Mouse (Mus musculus) stomach, embryonic 16.5 days (tissue): ENCODE data around the gene Ackr4. TPM values are rescaled to one million over a fixed set of nuclear protein-coding genes. Genes with fewer than 3 reads are reported as not detected.

Experiments used
- ATAC-seq: fragments of 200-750 bp; cut with Nextera tagmentation; 2 replicates; pipeline ENCODE4 v1.8.0; 2017; ENCODE audit warnings: moderate number of reproducible peaks, moderate TSS enrichment; ENCODE audit not compliant: insufficient read depth, low FRiP score
- H3K27ac ChIP-seq: fragments of 300-500 bp; sonication (generic); 2 replicates; pipeline ENCODE4 v1.5.1; 2014; ENCODE audit warnings: low read length
- H3K27me3 ChIP-seq: fragments of 300-500 bp; sonication (generic); 2 replicates; pipeline ENCODE4 v1.6.1; 2014; ENCODE audit warnings: low read length, control low read depth, mixed read lengths; ENCODE audit not compliant: control insufficient read depth, insufficient read depth
- H3K36me3 ChIP-seq: fragments of 300-500 bp; sonication (generic); 2 replicates; pipeline ENCODE4 v1.6.1; 2014; ENCODE audit warnings: low read length; ENCODE audit not compliant: control insufficient read depth, insufficient read depth
- H3K4me1 ChIP-seq: fragments of 300-500 bp; sonication (generic); 2 replicates; pipeline ENCODE4 v1.6.1; 2014; ENCODE audit warnings: low read length, control low read depth, mixed read lengths; ENCODE audit not compliant: control insufficient read depth, insufficient read depth
- H3K4me2 ChIP-seq: fragments of 300-500 bp; sonication (generic); 2 replicates; pipeline ENCODE4 v1.6.1; 2014; ENCODE audit warnings: low read depth, low read length, mixed read lengths
- H3K4me3 ChIP-seq: fragments of 300-500 bp; sonication (generic); replicated peaks from 2 replicates; pipeline ENCODE4 v1.5.1; 2014; ENCODE audit warnings: mild to moderate bottlenecking, low read length
- H3K9ac ChIP-seq: fragments of 300-500 bp; sonication (generic); 2 replicates; pipeline ENCODE4 v1.6.1; 2014; ENCODE audit warnings: low read length
- H3K9me3 ChIP-seq: fragments of 300-500 bp; sonication (generic); replicated peaks from 2 replicates; pipeline ENCODE4 v1.6.1; 2016; ENCODE audit warnings: low read length, control low read depth; ENCODE audit not compliant: control insufficient read depth
- WGBS: fragments of 180-500 bp; shearing (Covaris S2); extraction: QIAGEN DNeasy Blood & Tissue Kit; methylation state at CpG from one replicate; pipeline ENCODE4 v1.1.7; 2014; 5-methylcytosine and 5-hydroxymethylcytosine counted together
- polyA plus RNA-seq: library from polyadenylated mRNA; unstranded; fragments of >200 nt; fragmentation: Nextera tagmentation; extraction: Ambion mirVana; gene quantifications from 2 replicates; pipeline ENCODE4 v1.2.1, GENCODE M21; 2015

The Ackr4 gene
- polyA plus RNA-seq, 1 experiment from 2014 or later: 4.9 TPM

GRCm38 (mm10) chr9:104155100-104155715 lies 28.5 kb upstream of the Ackr4 start:
- Histone ChIP-seq H3K27ac (peak overlapping the region; percentile 51; the same call in 1 of the 2 replicates), H3K36me3 (peaks cover 47% of the 10 kb centered on the region), H3K4me2 (no peak overlapping the region), H3K4me3 (no peak overlapping the region), H3K27me3 (no peaks in the 10 kb centered on the region), H3K4me1 (no peaks in the 10 kb centered on the region), H3K9ac (no peak overlapping the region), H3K9me3 (no peaks in the 10 kb centered on the region)
- WGBS: 92% methylated on average over 14 of the region's 14 CpGs
- peak; percentile 77; the same call in 1 of the 2 replicates for ATAC-seq

- H3K27ac ChIP-seq: no peak overlapping the region
- H3K36me3 ChIP-seq: peaks cover 30% of the 10 kb centered on the region; the same call in 1 of the 2 replicates
- no peaks in the 10 kb centered on the region for H3K27me3 ChIP-seq
- no peaks in the 10 kb centered on the region for H3K9me3 ChIP-seq
- no peaks in the 10 kb centered on the region for H3K4me1 ChIP-seq
- no peak overlapping the region for H3K9ac ChIP-seq
- H3K4me2 ChIP-seq: no peak overlapping the region
- 91% methylated on average over 7 of the region's 7 CpGs for WGBS
- ATAC-seq: no peak
- no peak overlapping the region for H3K4me3 ChIP-seq
These were observed 25.4 kb upstream of the Ackr4 start for GRCm38 (mm10) chr9:104152121-104152520.

GRCm38 (mm10) chr9:104148969-104149368 lies 22.2 kb upstream of the Ackr4 start:
- Histone ChIP-seq H3K9ac (no peak overlapping the region), H3K27ac (no peak overlapping the region), H3K4me2 (no peak overlapping the region), H3K36me3 (peaks cover 10% of the 10 kb centered on the region; the same call in 1 of the 2 replicates), H3K4me1 (no peaks in the 10 kb centered on the region), H3K27me3 (no peaks in the 10 kb centered on the region), H3K9me3 (no peaks in the 10 kb centered on the region), H3K4me3 (no peak overlapping the region)
- ATAC-seq: no peak
- WGBS: 85% methylated on average over 7 of the region's 7 CpGs

- H3K36me3 ChIP-seq: peaks cover 7% of the 10 kb centered on the region; the same call in 1 of the 2 replicates
- 73% methylated on average over 7 of the region's 7 CpGs for WGBS
- no peaks in the 10 kb centered on the region for H3K4me1 ChIP-seq
- H3K9me3 ChIP-seq: no peaks in the 10 kb centered on the region
- no peak overlapping the region for H3K9ac ChIP-seq
- H3K27me3 ChIP-seq: no peaks in the 10 kb centered on the region
- no peak overlapping the region for H3K4me2 ChIP-seq
- ATAC-seq: no peak
- no peak overlapping the region for H3K4me3 ChIP-seq
- no peak overlapping the region for H3K27ac ChIP-seq
These were observed 19.9 kb upstream of the Ackr4 start for GRCm38 (mm10) chr9:104146683-104147082.

GRCm38 (mm10) chr9:104144314-104144996 lies 17.7 kb upstream of the Ackr4 start:
- Histone ChIP-seq H3K4me3 (no peak overlapping the region), H3K4me2 (no peak overlapping the region), H3K36me3 (no peaks in the 10 kb centered on the region), H3K27ac (no peak overlapping the region), H3K27me3 (no peaks in the 10 kb centered on the region), H3K9ac (no peak overlapping the region), H3K4me1 (no peaks in the 10 kb centered on the region), H3K9me3 (no peaks in the 10 kb centered on the region)
- no peak for ATAC-seq
- 84% methylated on average over 8 of the region's 8 CpGs for WGBS

- Histone ChIP-seq H3K4me3 (no peak overlapping the region), H3K9ac (no peak overlapping the region), H3K9me3 (no peaks in the 10 kb centered on the region), H3K27me3 (no peaks in the 10 kb centered on the region), H3K4me1 (no peaks in the 10 kb centered on the region), H3K36me3 (no peaks in the 10 kb centered on the region), H3K4me2 (no peak overlapping the region), H3K27ac (no peak overlapping the region)
- ATAC-seq: no peak
- WGBS: 63% methylated on average over 14 of the region's 14 CpGs
These were observed 16.1 kb upstream of the Ackr4 start for GRCm38 (mm10) chr9:104142805-104143204.

- H3K36me3 ChIP-seq: no peaks in the 10 kb centered on the region
- no peaks in the 10 kb centered on the region for H3K9me3 ChIP-seq
- no peak overlapping the region for H3K4me3 ChIP-seq
- H3K27me3 ChIP-seq: no peaks in the 10 kb centered on the region
- WGBS: 83% methylated on average over 6 of the region's 6 CpGs
- no peak for ATAC-seq
- no peak overlapping the region for H3K27ac ChIP-seq
- H3K9ac ChIP-seq: no peak overlapping the region
- H3K4me1 ChIP-seq: no peaks in the 10 kb centered on the region
- no peak overlapping the region for H3K4me2 ChIP-seq
These were observed 13.6 kb upstream of the Ackr4 start for GRCm38 (mm10) chr9:104140351-104140750.

- no peak overlapping the region for H3K9ac ChIP-seq
- H3K27me3 ChIP-seq: no peaks in the 10 kb centered on the region
- peak overlapping the region; percentile 75; the same call in 1 of the 2 replicates for H3K27ac ChIP-seq
- peaks cover 6% of the 10 kb centered on the region; the same call in 1 of the 2 replicates for H3K4me1 ChIP-seq
- ATAC-seq: peak; percentile 88
- 59% methylated on average over 9 of the region's 9 CpGs for WGBS
- no peaks in the 10 kb centered on the region for H3K36me3 ChIP-seq
- H3K9me3 ChIP-seq: no peaks in the 10 kb centered on the region
- H3K4me3 ChIP-seq: no peak overlapping the region
- H3K4me2 ChIP-seq: no peak overlapping the region
These were observed 3.5 kb upstream of the Ackr4 start for GRCm38 (mm10) chr9:104130141-104130755.

GRCm38 (mm10) chr9:104128110-104128509 lies 1.4 kb upstream of the Ackr4 start:
- Histone ChIP-seq H3K27ac (no peak overlapping the region; the same call in 1 of the 2 replicates), H3K27me3 (no peaks in the 10 kb centered on the region), H3K9me3 (no peaks in the 10 kb centered on the region), H3K4me1 (peaks cover 16% of the 10 kb centered on the region), H3K36me3 (no peaks in the 10 kb centered on the region), H3K9ac (no peak overlapping the region), H3K4me2 (no peak overlapping the region), H3K4me3 (no peak overlapping the region)
- no peak for ATAC-seq
- 78% methylated on average over 2 of the region's 2 CpGs for WGBS
